Mouse (Mus musculus): ENCODE data around the gene Abca9. TPM values are rescaled to one million over a fixed set of nuclear protein-coding genes. Genes with fewer than 3 reads are reported as not detected.

Abca9 gene
- total RNA-seq, 2 experiments from 2014 or later = 6.9 to 7.6 TPM

DNA sequence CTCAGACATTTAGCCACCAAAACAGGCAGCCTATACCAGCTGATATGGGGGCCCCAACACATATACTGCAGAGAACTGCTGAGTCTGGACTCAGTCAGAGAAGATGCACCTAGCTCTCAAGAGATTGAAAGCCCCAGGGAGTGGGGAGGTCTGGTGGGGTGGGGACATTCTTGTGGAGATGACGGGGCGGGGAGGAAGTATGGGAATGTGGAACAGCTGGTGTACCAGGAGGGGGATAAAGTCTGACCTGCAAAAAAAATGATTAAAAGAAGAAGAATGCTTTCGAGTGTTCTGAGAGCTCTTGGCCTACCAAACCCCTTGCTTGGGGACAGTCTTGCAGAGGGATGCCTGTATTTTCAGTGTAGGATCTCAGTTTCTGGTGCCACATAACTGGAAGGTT, 114.3 kb downstream of the Abca9 start:
- TF ChIP-seq CTCF (IDR thresholded peaks at IDR 0.05) = no peak
- intact Hi-C loops (cut with DNase I) = no loop called here
- Histone ChIP-seq H3K4me3 (no peak overlapping the region), H3K27ac (no peak overlapping the region)
- no peak for DNase-seq (ENCODE audit: extremely low spot score in 1 of 2, low spot score in 2 of 2)

Other genes starting within 250 kb of the Abca9 start
- gene Abca8b, start 172.4 kb downstream of the Abca9 start, total RNA-seq (2021) = 10 to 100 TPM; 12.1 to 12.2 TPM
- gene Abca8a, start 72.2 kb downstream of the Abca9 start, total RNA-seq (2021) = 1 to 10 TPM; 2.9 to 3.1 TPM
- 1 to 10 TPM; 1.4 to 1.7 TPM for gene Abca6, start 83.6 kb upstream of the Abca9 start, total RNA-seq (2021)
- gene Abca5, start 169.5 kb upstream of the Abca9 start, total RNA-seq (2021) = 10 to 100 TPM; 44.3 to 46.9 TPM
- 10 to 100 TPM; 23.1 to 25.4 TPM for gene Map2k6, start 230.9 kb upstream of the Abca9 start, total RNA-seq (2021)